Mouse (Mus musculus): ENCODE measurements around the gene Foxe3.

DNA sequence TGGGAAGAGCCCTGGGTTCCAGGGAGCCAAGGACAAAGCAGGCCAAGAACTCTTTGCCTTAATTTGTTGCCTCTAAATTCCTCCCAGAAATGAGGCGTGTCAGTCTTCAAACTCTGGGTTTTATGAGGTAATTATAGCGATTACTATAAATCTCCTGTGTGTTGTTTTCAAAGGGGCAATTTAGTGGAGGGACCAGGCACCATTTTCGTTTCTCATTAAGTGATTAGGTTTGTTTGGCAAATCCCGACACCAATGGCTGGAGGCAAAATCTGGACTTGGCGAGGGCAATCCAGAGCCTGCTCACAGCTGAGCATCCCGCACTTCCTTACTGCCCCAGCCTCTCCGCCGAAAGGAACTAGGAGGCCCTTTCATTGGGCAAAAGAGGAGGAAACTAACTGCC lies 16.8 kb upstream of the Foxe3 start:
- TF ChIP-seq USF1 (IDR thresholded peaks at IDR 0.05; ENCODE audit: low read depth) (no peak), CEBPB (IDR thresholded peaks at IDR 0.05; ENCODE audit: low read depth) (no peak), CTCF (IDR thresholded peaks at IDR 0.05; ENCODE audit: control insufficient read depth, insufficient read depth, insufficient read length) (no peak), MYOG (IDR thresholded peaks at IDR 0.05; ENCODE audit: control insufficient read depth, extremely low read depth, insufficient read length) (no peak), MAX (IDR thresholded peaks at IDR 0.05) (no peak), FOSL1 (IDR thresholded peaks at IDR 0.05; ENCODE audit: insufficient read depth, low read length, poor library complexity, severe bottlenecking) (no peak), MYOD1 (IDR thresholded peaks at IDR 0.05; ENCODE audit: control insufficient read depth, insufficient read length, low read depth) (no peak)
